Mouse (Mus musculus) MN1 (cell line): ENCODE measurements around the gene Fancd2.

ENCODE experiments used
- DNase-seq: peaks from one replicate; pipeline ENCODE4 v3.0.0-alpha.2; 2016; ENCODE audit warnings: low spot score

Gene Fancd2

GRCm38 (mm10) chr6:113530932-113531839, at the start of gene Fancd2, which contains the start of gene Emc3:
TSS of gene Fancd2 (plus strand) at chr6:113531682.
TSS of gene Emc3 (minus strand) at chr6:113531652.
- peak; percentile 89 for DNase-seq

GRCm38 (mm10) chr6:113482477-113483099, 48.9 kb upstream of the Fancd2 start:
- DNase-seq = peak; percentile 58

- peak; percentile 96 for DNase-seq
These were observed 48.3 kb upstream of the Fancd2 start, which contains the start of gene Creld1 for GRCm38 (mm10) chr6:113483100-113483615. TSS of gene Creld1 (plus strand) at chr6:113483297.

GRCm38 (mm10) chr6:113483729-113484128, 47.8 kb upstream of the Fancd2 start:
- DNase-seq = peak; percentile 70

GRCm38 (mm10) chr6:113487125-113487576, 44.3 kb upstream of the Fancd2 start:
- DNase-seq = peak; percentile 64

- no peak for DNase-seq
These were observed 42.1 kb upstream of the Fancd2 start for GRCm38 (mm10) chr6:113489410-113489809.

GRCm38 (mm10) chr6:113492101-113492864, 39.2 kb upstream of the Fancd2 start:
- DNase-seq = no peak

- DNase-seq = no peak
These were observed 37.2 kb upstream of the Fancd2 start for GRCm38 (mm10) chr6:113494258-113494788.

- no peak for DNase-seq
These were observed 36.3 kb upstream of the Fancd2 start for GRCm38 (mm10) chr6:113495071-113495675.

- DNase-seq = no peak
These were observed 32.1 kb upstream of the Fancd2 start for GRCm38 (mm10) chr6:113499346-113499745.

- peak; percentile 67 for DNase-seq
These were observed 29.9 kb upstream of the Fancd2 start, which contains the start of gene Prrt3 for GRCm38 (mm10) chr6:113501388-113502084. TSS of gene Prrt3 (minus strand) at chr6:113501931.

GRCm38 (mm10) chr6:113502801-113503200, 28.7 kb upstream of the Fancd2 start:
- DNase-seq = no peak

- DNase-seq = no peak
These were observed 25.8 kb upstream of the Fancd2 start for GRCm38 (mm10) chr6:113505689-113506088.

- DNase-seq = no peak
These were observed 24.4 kb upstream of the Fancd2 start for GRCm38 (mm10) chr6:113507130-113507529.

- DNase-seq = peak; percentile 49
These were observed 23.1 kb upstream of the Fancd2 start for GRCm38 (mm10) chr6:113508272-113508946.

- DNase-seq = no peak
These were observed 22.6 kb upstream of the Fancd2 start for GRCm38 (mm10) chr6:113508947-113509280.

- DNase-seq = no peak
These were observed 17.5 kb upstream of the Fancd2 start for GRCm38 (mm10) chr6:113513944-113514343.

- no peak for DNase-seq
These were observed 16.9 kb upstream of the Fancd2 start for GRCm38 (mm10) chr6:113514600-113514999.

GRCm38 (mm10) chr6:113517434-113518080, 13.9 kb upstream of the Fancd2 start:
- no peak for DNase-seq

- DNase-seq = no peak
These were observed 9.2 kb upstream of the Fancd2 start for GRCm38 (mm10) chr6:113522310-113522709.
